Mouse (Mus musculus) liver, adult 2 months (tissue): Measurements from ENCODE around the gene Mob3c.

Experiments used
- CTCF ChIP-seq: fragments of 200-500 bp; IDR thresholded peaks from 2 replicates; pipeline ENCODE4 v1.5.1; 2011; ENCODE audit warnings: low read depth, low read length, control low read depth
- POLR2A ChIP-seq: fragments of 200-500 bp; IDR thresholded peaks from 2 replicates; pipeline ENCODE4 v1.6.1; 2011; ENCODE audit warnings: low read length, control low read depth; ENCODE audit not compliant: insufficient read depth; ENCODE audit errors: extremely low read depth

DNA sequence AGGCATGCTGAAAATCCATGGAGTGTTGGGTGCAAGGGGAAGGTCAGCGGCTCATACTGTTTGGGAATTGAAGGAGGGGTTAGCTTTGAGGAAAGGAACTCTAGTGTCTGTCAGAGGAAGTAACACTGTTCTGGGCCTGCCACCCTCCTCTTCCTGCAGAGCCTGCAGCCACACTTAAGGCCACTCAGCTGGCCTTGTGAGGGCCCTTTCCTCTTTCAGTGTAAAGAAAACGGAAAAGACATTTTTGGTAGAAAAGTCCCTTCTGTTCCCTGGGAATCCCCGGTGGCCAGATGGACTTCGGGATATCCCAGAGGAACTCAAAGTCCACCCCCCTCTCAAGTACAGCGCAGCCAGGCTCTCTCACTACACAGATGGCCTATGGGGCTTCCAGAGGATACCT, 2.6 kb downstream of the Mob3c start:
- TF ChIP-seq POLR2A: no peak
- TF ChIP-seq CTCF: 0 out of 2 replicates have a peak, but pooled peaks have one; percentile 6
